Mouse (Mus musculus) thymus, adult 2 months (tissue): ENCODE data around the gene Prr23a2. TPM values are rescaled to one million over a fixed set of nuclear protein-coding genes. Genes with fewer than 3 reads are reported as not detected.
"Not testable (repeated sequence)": the region's sequence is repeated elsewhere in the genome, so short reads cannot be mapped to it uniquely, and the experiment has no call there.

Experiments
- DNase-seq: peaks from one replicate; pipeline ENCODE4 v3.0.0; 2021
- H3K27ac ChIP-seq: fragments of 200-500 bp; 2 replicates; pipeline ENCODE4 v1.5.1; 2012; ENCODE audit warnings: low read length, control low read depth; ENCODE audit not compliant: control insufficient read depth, insufficient read depth
- H3K27me3 ChIP-seq: fragments of 200-500 bp; 2 replicates; pipeline ENCODE4 v1.6.1; 2012; ENCODE audit warnings: mild to moderate bottlenecking, low read length, moderate library complexity, mixed read lengths; ENCODE audit not compliant: control insufficient read depth, insufficient read depth
- H3K36me3 ChIP-seq: fragments of 200-500 bp; 2 replicates; pipeline ENCODE4 v1.6.1; 2012; ENCODE audit warnings: mild to moderate bottlenecking, low read length, moderate library complexity; ENCODE audit not compliant: control insufficient read depth, insufficient read depth
- H3K4me1 ChIP-seq: fragments of 200-500 bp; replicated peaks from 2 replicates; pipeline ENCODE4 v1.6.1; 2012; ENCODE audit warnings: low read length; ENCODE audit not compliant: control insufficient read depth, insufficient read depth
- H3K4me3 ChIP-seq: fragments of 200-500 bp; 2 replicates; pipeline ENCODE4 v1.5.1; 2012; ENCODE audit warnings: mild to moderate bottlenecking, low read length, control low read depth, moderate library complexity; ENCODE audit not compliant: control insufficient read depth, insufficient read depth
- CTCF ChIP-seq: fragments of 200-500 bp; IDR thresholded peaks from 2 replicates; pipeline ENCODE4 v1.5.1; 2012; ENCODE audit warnings: mild to moderate bottlenecking, control low read depth, low read length, moderate library complexity, borderline replicate concordance; ENCODE audit not compliant: control insufficient read depth, poor library complexity, insufficient read depth; ENCODE audit errors: extremely low read depth
- POLR2A ChIP-seq: fragments of 200-500 bp; IDR thresholded peaks from 2 replicates; pipeline ENCODE4 v1.6.1; 2012; ENCODE audit warnings: mild to moderate bottlenecking, low read length, control low read depth, moderate library complexity; ENCODE audit not compliant: control insufficient read depth, poor library complexity, insufficient read depth; ENCODE audit errors: extremely low read depth
- WGBS: fragments of 180-500 bp; shearing (Covaris S2); methylation state at CpG from one replicate; pipeline ENCODE4 v1.1.7; 2018; 5-methylcytosine and 5-hydroxymethylcytosine counted together
- polyA plus RNA-seq: library from polyadenylated mRNA; depleted of rRNA; stranded (reverse); fragments of >200 nt; gene quantifications from 2 replicates; pipeline ENCODE4 v1.2.3, GENCODE M21; 2012; rRNA removed

Prr23a2 gene
- not detected in 2 replicates for polyA plus RNA-seq

GRCm38 (mm10) chr9:98856210-98856609 is at the start of gene Prr23a2:
Gene Prr23a2 (plus strand): TSS chr9:98856494.
- DNase-seq: no peak

GRCm38 (mm10) chr9:98807631-98808030 is 48.7 kb upstream of the Prr23a2 start:
- TF ChIP-seq POLR2A (no peak), CTCF (no peak)

More at GRCm38 (mm10) chr9:98856210-98856609, at the start of gene Prr23a2:
- H3K36me3 ChIP-seq: no peaks in the 10 kb centered on the region
- 70% methylated on average over 18 of the region's 18 CpGs for WGBS
- TF ChIP-seq POLR2A (no peak), CTCF (no peak)
- no peaks in the 10 kb centered on the region for H3K4me1 ChIP-seq
- no peaks in the 10 kb centered on the region for H3K27me3 ChIP-seq
- H3K27ac ChIP-seq: no peak within 1 kb of the TSS
- no peak within 1 kb of the TSS for H3K4me3 ChIP-seq

GRCm38 (mm10) chr9:98809526-98809925 is 46.8 kb upstream of the Prr23a2 start:
- WGBS: 78% methylated on average over 2 of the region's 2 CpGs
- not testable (repeated sequence) for H3K4me3 ChIP-seq, H3K36me3 ChIP-seq, H3K27me3 ChIP-seq, H3K4me1 ChIP-seq, H3K27ac ChIP-seq, DNase-seq

More at GRCm38 (mm10) chr9:98807631-98808030, 48.7 kb upstream of the Prr23a2 start:
- no peaks in the 10 kb centered on the region for H3K4me1 ChIP-seq
- WGBS: 85% methylated on average over 8 of the region's 8 CpGs
- no peak for DNase-seq
- H3K36me3 ChIP-seq: no peaks in the 10 kb centered on the region
- no peak overlapping the region for H3K4me3 ChIP-seq
- no peaks in the 10 kb centered on the region for H3K27me3 ChIP-seq
- H3K27ac ChIP-seq: no peak overlapping the region

- no peak for TF ChIP-seq CTCF
- no peak for TF ChIP-seq POLR2A
- 78% methylated on average over 3 of the region's 3 CpGs for WGBS
- Histone ChIP-seq H3K36me3 (no peaks in the 10 kb centered on the region), H3K4me3 (no peak overlapping the region), H3K27ac (no peak overlapping the region), H3K27me3 (no peaks in the 10 kb centered on the region), H3K4me1 (no peaks in the 10 kb centered on the region)
- DNase-seq: no peak
These were observed 40.2 kb upstream of the Prr23a2 start for GRCm38 (mm10) chr9:98816066-98816465.

GRCm38 (mm10) chr9:98817592-98817991 is 38.7 kb upstream of the Prr23a2 start:
- no peaks in the 10 kb centered on the region for H3K27me3 ChIP-seq
- DNase-seq: no peak
- no peak overlapping the region for H3K4me3 ChIP-seq
- no peak for TF ChIP-seq CTCF
- TF ChIP-seq POLR2A: no peak
- H3K27ac ChIP-seq: no peak overlapping the region
- H3K36me3 ChIP-seq: no peaks in the 10 kb centered on the region
- WGBS: 92% methylated on average over 7 of the region's 7 CpGs
- H3K4me1 ChIP-seq: no peaks in the 10 kb centered on the region

- TF ChIP-seq POLR2A (no peak), CTCF (no peak)
- Histone ChIP-seq H3K36me3 (no peaks in the 10 kb centered on the region), H3K4me1 (no peaks in the 10 kb centered on the region), H3K27ac (no peak overlapping the region), H3K27me3 (no peaks in the 10 kb centered on the region), H3K4me3 (no peak overlapping the region)
- 68% methylated on average over 5 of the region's 5 CpGs for WGBS
- no peak for DNase-seq
These were observed 37.3 kb upstream of the Prr23a2 start for GRCm38 (mm10) chr9:98818971-98819370.

GRCm38 (mm10) chr9:98819481-98819880 is 36.8 kb upstream of the Prr23a2 start:
- Histone ChIP-seq H3K4me1 (no peaks in the 10 kb centered on the region), H3K4me3 (no peak overlapping the region), H3K27me3 (no peaks in the 10 kb centered on the region), H3K27ac (no peak overlapping the region), H3K36me3 (no peaks in the 10 kb centered on the region)
- 78% methylated on average over 2 of the region's 2 CpGs for WGBS
- no peak for DNase-seq
- TF ChIP-seq CTCF (no peak), POLR2A (no peak)
